Mouse (Mus musculus) embryonic fibroblast, embryonic 13.5 days (primary cell): ENCODE data around the gene Klf13.

ENCODE experiments used
- CTCF ChIP-seq: IDR thresholded peaks from 2 replicates; pipeline ENCODE4 v1.5.1; 2011; ENCODE audit warnings: mild to moderate bottlenecking, control low read depth, low read length, moderate library complexity, borderline replicate concordance; ENCODE audit not compliant: insufficient read depth
- POLR2A ChIP-seq: IDR thresholded peaks from 2 replicates; pipeline ENCODE4 v1.6.1; 2011; ENCODE audit warnings: low read depth, mild to moderate bottlenecking, control low read depth, low read length, moderate library complexity

GRCm38 (mm10) chr7:63887602-63888123 is 51.1 kb downstream of the Klf13 start:
- TF ChIP-seq CTCF (no peak), POLR2A (no peak)
